Mouse (Mus musculus) thymus, postnatal 36 days (tissue): ENCODE measurements at regions not wholly inside any gene's neighbourhood (a gene's known extent, or its start where the extent isn't known, plus 50 kb on each side); places are given as distances from the start of the nearest gene placed in this dataset.

ENCODE experiments used
- DNase-seq, 2 experiments: peaks; one replicate each; pipeline ENCODE4 v3.0.0; 2022; ENCODE audit warnings: mixed read lengths in 2 of 2

DNA sequence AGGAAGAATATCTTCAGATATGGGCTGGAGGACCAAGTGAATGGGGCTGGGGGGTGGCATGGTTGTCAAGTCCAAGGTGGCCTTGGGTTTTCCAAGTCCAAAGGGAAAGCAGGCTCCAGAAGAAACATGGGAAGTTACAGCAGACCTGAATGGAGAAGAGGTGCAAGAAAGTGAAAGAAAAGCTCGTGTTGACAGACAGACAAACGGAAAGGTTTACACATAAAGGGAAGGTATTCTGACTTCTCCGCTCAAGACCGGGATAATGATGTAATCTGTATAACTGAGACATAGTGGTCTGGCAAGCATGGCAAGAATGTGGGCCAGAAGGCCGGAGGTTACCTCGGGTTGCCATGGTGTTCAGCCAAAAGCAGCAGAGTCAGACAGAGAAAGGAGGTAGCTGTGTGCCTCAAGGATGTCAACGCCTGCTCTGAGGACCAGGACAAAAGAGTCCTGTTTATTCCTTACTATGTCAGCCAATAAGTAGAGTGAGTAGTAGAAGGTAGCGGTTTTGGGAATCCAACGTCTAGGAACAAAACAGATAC is 50.8 kb upstream of the Elk3 start:
- no peak for DNase-seq

DNA sequence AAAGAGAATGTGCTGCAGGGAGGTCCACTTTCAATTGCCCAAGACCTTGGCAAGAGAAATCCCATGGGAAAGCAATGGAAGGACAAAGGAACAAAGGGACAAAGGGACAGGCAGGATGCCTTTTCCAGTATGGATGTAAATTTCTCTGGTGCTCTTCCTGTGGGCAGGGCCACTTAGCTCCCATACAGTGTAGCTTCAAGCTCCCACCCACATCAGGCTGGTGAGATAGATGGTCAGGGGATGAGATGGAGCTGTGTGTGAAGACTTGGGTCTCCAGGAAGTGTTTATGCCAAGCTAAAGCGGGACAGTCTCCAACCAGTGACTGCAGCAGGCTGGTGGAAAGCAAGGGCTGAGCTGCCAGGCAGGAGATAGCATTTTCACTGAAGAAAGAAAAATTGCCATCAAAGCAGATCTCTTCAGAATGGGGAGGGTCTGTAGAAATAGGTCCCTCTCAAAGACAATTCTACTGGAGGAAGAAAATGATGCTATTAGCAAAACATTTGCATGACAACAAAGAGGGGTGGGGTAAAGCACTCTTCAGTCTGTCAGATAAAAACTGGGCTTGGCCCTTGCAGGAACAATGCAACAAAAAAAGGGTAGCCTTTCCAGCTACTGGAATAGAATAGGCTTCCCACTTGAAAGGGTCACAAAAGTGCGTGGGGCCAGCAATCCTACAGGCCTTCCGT is 53.3 kb upstream of the Elk3 start:
- no peak for DNase-seq

DNA sequence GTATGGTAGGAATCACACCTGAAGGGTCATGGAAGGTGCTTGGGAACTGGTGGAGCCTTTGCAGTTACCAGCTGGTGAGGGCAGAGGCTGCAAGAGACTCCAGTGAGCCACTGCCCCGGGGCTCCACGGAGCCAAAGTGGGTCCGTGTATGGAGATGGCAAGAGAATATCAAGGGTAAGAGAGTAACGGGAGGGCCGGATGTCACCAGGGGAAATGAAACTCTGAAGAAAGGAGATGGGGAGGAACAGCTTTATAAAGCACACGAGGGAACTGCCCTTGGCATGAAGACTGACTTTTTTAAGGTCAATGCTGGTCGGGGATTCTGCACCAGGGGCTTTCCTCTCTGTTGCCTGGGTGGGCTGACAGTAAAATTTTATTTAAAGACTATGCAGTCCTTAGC is 53.9 kb upstream of the Elk3 start:
- no peak for DNase-seq

DNA sequence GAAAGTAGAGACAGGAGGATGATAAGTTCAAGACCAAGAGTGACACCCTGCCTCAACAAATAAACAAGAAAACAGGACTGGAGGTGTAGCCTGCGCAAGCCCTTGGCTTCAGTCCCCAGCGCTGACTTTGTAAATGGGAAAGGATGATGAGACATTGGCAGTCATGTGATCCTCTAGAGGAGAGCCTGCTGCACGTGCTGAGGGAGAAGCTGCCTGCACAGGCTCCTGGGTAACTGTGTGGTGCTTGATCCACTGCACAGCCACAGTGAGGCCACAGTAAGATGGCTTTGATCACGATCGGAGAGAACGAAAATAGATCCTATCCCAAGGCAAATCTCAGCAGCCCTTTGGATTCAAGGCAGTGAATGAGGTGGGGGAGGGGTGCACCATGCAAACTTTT is 54.4 kb upstream of the Elk3 start:
- DNase-seq: peak in 1 of 2 experiments; percentile 22

DNA sequence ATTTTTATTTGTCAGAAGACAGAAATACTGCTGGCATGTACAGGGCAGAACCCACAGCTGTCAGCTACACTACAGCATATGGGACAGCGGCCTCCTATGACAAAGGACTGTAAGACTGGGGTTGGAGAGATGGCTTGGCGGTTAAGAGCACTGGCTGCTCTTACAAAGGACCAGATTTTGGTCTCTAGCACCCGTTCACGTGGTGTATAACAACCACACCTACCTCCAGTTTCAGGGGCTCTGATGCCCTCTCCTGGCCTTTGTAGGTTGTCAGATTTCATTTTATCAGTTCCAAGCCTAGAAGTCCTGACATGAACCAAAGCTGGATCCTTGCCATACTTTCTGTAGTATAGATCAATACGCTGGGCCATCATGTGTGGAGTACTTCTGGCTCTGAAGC is 54.9 kb upstream of the Elk3 start:
- DNase-seq: no peak

DNA sequence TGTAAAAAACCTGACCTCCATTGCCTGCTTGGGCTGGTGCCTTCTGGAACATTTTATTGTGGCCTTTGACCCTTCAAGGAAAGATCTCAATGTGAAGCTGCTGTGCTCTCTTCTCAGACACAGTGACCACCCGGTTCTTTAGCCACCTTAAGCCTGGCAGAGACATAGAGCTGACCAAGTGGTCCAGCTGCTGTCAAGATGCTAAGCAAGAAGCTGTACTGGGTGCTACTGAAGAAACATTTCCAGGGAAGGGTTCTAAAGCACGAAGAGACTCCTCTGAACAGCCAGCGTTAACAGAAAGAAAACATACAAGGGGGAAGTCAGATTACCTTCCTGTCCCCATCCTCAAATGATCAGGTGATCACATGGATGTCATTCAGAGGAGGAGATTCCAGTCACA is 58.8 kb upstream of the Elk3 start:
- no peak for DNase-seq

DNA sequence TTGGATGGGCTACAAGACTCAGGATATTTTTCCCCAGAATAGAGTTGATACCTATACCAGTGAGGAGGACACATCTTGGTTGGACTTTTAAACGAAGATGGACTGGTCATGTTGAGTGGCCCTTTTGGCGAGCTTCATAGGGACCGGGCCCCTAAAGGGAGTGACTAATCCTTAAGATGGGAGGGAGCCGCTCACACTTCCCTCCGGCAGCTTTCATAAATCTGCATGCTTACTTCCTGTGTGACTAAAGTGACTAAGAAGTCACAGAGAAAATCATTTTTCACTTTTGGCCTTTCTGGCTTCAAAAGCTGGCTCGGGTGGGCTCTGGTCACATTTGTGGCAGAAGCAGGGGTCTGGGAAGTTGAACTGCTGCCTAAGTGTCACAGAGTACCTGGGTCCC is 59.4 kb upstream of the Elk3 start:
- no peak for DNase-seq

DNA sequence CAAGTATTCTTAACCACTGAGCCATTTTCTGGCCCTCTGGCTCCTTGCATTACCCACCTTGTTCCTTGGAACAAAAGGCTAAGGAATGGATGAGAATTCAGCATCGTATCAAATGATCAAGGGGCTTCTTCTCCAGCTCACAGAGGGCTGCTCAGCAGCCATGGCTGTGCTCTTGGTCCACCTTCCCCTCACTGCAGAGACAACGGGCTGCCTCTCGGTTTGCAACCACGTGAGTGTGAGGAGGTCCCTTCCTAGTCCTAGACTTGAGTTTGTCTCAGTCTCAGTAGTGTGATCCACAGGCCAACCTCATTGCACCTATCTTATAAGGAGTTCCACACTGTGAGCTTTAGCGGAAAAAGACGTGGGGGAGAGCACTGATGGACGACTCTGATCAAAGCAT is 61.3 kb upstream of the Elk3 start:
- no peak for DNase-seq

DNA sequence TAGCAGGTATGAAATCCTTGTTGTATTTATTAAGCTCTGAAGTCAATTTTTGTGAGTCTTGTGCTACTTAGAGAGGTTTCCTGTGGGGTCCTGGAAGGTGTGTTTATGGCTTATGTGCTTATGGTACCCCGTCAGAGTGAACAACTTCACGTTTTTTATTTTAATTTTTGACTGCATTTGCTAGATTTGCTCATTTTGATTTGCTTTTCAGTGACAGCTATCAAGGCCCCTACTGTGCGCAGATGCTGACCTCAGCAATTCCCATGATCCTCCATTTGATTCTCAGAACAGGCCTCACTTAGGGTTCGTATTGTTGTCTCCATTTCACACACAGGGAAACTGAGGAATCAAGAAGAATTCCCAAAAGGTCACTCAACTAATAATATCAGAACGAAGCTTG is 62.3 kb upstream of the Elk3 start:
- DNase-seq: no peak

DNA sequence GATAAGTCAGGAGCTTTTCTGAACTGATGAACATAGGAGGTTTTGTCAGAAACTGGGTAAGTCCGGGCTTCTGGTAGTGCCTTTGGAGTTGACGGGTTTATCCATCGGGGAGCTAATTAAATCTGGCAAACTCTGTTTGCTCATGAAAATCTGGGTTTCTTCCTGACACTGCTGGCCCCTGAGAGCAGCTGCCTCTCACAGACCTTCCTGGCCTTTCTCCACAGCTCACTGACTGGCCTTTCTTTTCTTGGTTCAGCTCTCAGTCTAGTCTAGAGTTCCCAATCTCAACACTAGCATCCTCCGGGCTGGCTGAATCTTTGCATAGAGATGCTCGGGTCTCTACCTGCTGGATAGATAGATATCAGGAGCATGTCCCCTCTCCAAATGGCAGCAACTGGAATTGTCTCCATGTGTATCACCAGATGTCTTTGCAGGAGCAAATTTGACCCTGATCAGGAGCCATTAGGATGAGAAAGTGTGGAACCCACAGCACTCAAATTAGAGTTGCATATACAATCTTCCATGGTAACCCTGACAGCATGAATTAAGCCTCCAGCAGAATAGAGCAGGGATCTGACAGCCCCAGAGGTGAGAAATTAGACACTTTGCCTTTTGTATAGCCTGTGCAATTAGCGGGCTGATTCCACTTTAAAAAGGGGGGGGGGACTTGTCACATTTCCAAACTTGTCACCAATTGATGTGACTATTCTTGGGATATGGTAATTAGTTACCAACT is 63.2 kb upstream of the Elk3 start:
- DNase-seq: no peak

DNA sequence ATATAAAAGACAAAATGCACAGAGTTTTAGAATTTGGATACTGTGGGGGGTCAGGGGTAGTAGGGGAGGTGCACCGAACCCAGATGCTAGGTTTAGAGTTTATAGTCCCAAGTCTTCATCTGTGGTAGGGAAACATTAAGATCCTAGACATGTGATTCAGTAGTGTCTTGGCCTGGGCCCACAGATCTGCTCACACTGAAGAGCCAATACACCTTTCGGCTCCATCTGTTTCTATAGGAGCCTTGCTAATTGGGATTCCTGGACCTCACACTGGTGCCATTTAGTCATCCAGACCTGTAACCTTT is 63.7 kb upstream of the Elk3 start:
- no peak for DNase-seq

DNA sequence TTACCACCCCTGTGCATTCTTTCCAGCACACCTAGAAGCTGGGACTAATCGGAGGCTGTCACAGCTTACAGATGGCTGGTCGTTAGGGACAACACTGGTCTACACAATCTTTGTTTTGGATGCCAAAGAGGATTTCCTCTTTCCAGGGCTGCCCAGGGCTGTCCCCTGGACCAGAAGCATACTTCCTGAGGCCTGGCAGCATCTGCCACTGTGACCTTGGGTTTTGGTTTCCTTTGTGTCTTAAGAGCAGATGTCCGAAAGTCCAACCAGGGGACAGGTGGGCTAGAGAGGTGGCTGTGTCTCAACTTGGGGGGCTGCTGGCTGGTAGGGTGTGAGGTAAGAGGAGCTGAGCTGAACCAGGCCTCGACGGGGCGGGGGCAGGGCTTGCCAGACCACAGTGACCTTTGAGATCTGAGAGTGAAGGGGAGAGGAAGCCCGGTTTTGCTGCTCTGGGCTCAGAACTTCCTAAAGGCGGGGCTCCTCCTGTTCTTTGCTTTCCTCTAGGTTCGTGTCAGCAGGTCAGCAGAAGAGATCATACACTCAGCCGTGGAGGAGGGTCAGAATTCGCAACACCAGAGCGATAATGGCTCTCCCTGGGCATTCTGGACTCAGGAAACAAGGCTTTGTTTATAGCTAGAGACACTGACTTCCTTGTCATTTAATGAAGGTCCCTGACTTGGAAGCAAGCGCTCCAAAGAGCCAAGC is 64.2 kb upstream of the Elk3 start:
- peak; percentile 29 to 48 for DNase-seq

DNA sequence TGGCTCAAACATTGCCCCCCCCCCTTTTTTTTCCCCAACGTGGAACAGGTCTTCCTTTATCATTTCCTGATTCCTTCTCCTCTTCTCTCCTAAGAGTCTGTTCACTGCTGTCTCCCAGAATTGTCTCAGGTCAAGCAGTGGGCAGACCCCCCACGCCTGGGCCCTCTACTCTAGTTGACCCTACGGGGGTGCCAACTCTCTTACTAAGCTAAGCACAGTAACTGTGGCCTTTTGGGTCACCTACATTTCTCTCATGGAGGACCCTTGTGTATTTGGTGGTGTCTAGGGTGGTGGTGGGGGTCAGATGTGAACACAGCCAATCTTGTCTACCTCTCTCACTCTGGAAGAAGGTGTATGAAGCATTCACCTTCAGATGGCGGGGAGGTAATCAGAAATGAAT is 64.8 kb upstream of the Elk3 start:
- no peak for DNase-seq

DNA sequence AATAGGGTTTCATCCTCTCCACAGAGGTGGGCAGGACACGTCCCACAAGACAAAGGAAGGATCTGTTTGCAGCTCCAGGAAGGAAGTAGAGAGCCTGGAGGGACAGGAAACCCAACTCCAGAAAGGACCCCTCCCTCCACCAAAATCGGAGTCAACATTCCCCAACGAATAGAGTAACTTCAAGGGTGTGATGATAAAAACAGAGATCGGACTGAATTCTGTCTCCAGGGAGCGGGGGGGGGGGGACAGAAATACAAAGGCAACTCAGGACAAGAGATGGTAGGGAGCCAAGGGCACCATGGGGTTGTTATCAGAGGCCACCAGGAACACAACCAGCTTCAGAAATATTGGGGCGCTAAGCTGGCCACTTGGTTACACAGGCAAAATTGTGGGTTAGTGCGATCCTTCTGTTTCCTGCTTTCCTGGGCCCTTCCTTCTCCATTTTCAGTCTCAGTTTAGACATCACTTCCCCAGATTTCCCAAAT is 65.6 kb upstream of the Elk3 start:
- DNase-seq: no peak

DNA sequence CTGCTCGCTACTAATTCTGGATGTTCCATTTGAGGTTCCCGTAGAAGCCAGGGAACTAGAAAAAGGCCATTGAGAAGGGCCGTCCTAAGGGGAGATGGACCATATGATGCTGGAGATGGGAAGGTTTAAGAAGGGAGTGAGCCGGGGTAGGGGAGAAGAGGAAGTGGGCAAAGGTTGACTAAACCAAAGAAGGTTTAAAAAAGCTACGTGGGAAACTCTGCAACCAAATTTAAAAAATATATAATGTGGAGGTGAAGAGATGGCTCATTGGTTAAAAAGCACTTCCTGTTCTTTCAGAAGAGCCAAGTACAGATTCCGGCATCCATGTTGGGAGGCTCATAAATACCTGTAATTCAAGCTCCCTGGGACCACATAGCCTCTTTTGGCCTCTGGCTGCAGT is 63.9 kb upstream of the Lta4h start:
- no peak for DNase-seq

DNA sequence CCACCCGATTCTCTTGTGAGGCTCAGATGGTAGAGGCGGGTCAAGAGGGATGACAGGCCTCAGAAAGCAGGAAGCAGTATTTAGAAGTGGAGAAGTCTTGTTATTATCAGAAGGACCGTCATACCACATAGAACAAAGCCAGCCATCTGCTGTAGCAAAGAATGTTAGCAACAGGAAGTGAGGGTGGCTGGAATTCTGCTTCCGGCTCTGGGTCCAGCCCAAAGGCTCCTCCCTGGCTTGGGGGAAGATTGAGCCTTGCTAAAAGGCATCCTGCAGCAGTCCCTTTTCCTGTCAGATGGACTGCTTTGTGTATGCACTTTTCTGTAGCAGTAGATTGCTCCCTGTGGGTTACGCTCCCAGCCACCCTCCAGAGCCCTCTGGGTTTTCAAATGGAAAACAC is 61.9 kb upstream of the Lta4h start:
- DNase-seq: no peak

DNA sequence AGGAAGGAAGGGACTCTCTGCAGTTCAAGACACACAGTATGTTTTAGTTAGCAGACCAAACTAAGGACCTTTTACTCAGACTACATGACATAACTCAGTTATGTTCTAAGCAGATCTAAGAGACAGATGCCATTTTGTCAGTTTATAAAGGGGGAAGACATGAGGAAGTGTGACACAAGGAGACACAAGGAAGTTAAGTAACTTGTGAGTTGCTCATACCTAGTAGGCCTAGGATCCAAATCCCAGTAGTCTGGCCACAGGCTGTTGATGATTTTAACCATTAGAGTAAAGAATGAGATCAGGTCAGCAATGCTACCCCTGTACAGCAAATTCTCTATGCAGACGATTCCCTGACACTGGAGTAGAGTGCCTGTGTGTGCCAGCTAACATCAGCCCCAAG is 59.3 kb upstream of the Lta4h start:
- no peak for DNase-seq

DNA sequence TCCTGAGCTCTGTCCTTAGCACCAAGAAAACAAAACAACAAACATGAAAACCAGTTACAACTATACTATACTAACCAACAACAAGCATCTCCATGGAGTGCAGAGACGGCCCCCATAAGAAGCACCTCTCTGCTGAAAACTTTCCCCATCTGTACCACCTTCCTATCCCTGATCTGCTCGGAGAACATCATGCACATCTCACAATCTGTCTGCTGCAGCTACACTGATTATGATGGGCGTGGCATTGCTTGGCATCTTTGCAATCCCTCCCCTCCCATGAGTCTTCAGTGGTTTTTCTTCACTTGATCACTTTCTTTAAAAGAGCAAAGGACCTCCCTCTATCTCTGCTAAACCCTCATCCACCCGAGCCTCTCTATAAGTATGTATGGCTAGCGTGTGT is 55.5 kb upstream of the Lta4h start:
- DNase-seq: no peak

DNA sequence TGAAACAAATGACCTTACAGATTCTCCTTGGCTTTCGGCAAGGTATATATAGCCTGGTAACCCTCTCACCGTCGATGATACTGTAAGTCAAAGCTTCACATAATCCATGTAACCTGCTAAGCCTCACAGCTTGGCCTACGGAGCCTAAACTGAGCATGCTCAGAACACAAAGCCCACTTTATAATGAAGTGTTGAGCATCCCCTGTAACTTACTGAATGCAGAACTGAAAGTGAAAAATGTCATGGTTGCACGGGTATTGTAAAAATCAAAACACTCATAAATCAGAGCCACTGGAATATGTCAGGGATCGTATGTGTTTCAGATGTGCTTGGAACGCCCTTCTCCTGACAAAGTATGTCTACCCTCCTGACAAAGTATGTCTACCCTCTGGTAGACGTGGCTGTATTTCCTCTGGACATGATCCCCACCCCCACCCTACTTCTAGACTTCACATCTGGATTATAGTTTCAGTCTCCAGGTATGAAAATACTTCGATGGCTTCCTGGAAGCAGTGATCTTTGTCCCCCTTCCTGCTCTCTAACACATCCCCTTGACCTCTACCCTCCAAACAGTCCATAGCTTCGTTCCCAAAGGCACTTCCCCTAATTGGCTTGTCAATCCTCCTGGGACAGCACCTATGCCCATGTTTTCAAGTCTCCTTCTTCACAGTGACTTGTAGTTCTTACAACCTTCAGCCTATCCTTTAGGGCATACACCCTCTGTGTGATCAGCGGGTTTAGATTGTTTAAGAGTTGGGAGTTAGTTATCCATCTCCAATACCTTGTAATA is 54.5 kb upstream of the Lta4h start:
- DNase-seq: no peak

DNA sequence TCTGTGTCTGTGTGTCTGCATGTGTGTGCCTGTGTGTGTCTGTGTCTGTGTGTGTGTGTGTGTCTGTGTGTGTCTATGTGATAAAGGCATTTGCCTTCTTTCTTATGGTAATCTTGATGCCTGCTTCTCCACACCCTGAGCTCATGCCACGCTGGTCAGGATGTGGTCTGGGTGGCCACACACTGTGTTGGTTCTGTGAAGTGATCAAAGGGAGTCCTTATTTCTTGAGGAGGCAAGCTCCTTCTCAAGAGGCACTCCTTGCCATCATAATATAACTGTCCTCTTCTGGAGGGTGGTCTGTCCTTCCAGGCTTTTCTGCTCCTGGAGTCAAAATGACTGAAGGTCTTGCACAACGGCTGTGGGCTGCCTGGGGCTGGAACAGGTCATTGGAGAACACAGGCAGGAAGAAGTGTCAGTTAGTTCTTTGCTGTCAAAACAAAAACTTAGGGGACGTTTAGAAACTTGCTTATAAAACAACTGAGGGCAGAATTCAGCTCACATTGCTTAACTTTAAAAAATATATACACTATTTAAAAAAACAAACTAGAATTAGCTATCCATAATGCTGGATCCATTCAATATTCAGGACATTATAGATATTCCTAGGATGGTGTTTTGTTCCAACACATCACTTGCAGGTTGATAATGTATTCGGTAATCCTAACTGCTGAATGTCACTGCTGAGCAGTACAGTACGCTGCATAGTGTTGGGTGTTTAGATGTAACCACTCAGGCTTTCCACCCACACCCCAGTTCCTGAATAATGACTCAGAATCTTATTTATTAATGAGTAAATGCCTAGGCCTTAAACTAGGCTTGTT is 50.3 kb upstream of the Lta4h start:
- no peak for DNase-seq
